Mouse (Mus musculus): ENCODE results near the gene Dars. TPM values are rescaled to one million over a fixed set of nuclear protein-coding genes. Genes with fewer than 3 reads are reported as not detected.

Gene Dars
- polyA plus RNA-seq, 1 experiment, result 23.8 TPM

DNA sequence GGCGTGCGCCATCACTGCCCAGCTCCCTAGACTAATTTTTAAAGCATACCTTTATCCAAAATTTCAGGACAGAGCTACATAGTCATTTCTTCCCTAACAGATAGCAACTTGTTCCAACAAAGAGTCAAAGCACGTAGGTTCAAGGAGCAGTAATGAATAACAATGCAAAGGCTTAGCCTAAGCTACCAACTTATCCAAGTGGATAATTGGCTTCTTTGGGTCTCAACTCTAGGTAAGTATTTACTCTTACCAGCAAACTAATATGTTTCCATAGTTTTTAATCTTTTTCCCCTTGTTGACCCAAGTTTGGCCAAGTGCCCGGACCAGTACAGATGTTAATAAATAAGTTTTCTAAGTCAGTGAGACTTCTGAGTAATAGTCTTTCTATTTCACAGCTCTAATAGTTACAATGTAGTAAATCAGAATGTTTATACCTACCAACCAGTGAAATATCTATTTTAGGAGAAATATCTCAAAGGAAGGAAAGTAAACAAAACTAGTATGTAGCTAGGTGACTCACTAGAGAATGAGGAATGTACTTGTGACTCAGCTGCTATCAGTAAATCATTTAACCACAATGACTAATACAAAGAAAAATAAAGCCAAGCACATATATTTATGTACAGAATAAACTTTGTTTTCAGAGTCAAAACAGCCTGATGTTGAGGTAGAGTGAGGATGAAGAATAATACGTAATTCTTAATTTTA lies 18.3 kb downstream of the Dars start:
- Histone ChIP-seq H3K36me3 (ENCODE audit: control insufficient read depth, insufficient read depth, low read length) (no peaks in the 10 kb centered on the region; the same call in 1 of the 2 replicates), H3K4me3 (ENCODE audit: control insufficient read depth, low read depth, low read length) (no peak overlapping the region), H3K27me3 (ENCODE audit: control insufficient read depth, insufficient read depth, low read length) (no peaks in the 10 kb centered on the region), H3K27ac (ENCODE audit: control insufficient read depth, insufficient read depth, low read depth, low read length) (no peak overlapping the region), H3K4me1 (ENCODE audit: control insufficient read depth, insufficient read depth, low read length) (no peaks in the 10 kb centered on the region)
- no peak for TF ChIP-seq POLR2A (IDR thresholded peaks at IDR 0.05; ENCODE audit: control insufficient read depth, low read depth, low read length)
- TF ChIP-seq CTCF (IDR thresholded peaks at IDR 0.05; ENCODE audit: control insufficient read depth, insufficient read depth, insufficient replicate concordance, low read depth, low read length), result no peak

DNA sequence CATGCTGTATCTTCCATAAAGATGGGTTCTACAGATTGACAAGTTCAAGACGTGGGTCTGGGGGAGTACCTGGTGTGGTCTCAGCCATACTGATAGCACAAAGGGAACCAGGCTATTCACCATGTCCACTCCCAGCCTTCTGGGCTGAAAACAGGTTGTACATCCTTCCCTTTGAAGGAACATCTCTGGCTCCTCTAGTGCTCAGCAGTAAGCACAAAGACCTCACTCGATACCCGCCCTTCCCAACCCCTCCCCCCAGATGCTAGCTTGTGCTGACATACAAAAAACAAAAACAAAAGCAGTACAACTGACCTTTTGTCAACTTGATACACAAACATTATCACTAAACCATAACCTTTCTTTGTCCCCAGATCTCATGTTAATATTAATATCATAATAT lies 22.5 kb downstream of the Dars start:
- no peaks in the 10 kb centered on the region for H3K36me3 ChIP-seq (ENCODE audit: control insufficient read depth, insufficient read depth, low read length)
- H3K27ac ChIP-seq (ENCODE audit: control insufficient read depth, insufficient read depth, low read depth, low read length), result no peak overlapping the region
- H3K4me3 ChIP-seq (ENCODE audit: control insufficient read depth, low read depth, low read length), result no peak overlapping the region
- H3K4me1 ChIP-seq (ENCODE audit: control insufficient read depth, insufficient read depth, low read length), result no peaks in the 10 kb centered on the region
- TF ChIP-seq CTCF (IDR thresholded peaks at IDR 0.05; ENCODE audit: control insufficient read depth, insufficient read depth, insufficient replicate concordance, low read depth, low read length) (no peak), POLR2A (IDR thresholded peaks at IDR 0.05; ENCODE audit: control insufficient read depth, low read depth, low read length) (no peak)
- H3K27me3 ChIP-seq (ENCODE audit: control insufficient read depth, insufficient read depth, low read length), result no peaks in the 10 kb centered on the region

DNA sequence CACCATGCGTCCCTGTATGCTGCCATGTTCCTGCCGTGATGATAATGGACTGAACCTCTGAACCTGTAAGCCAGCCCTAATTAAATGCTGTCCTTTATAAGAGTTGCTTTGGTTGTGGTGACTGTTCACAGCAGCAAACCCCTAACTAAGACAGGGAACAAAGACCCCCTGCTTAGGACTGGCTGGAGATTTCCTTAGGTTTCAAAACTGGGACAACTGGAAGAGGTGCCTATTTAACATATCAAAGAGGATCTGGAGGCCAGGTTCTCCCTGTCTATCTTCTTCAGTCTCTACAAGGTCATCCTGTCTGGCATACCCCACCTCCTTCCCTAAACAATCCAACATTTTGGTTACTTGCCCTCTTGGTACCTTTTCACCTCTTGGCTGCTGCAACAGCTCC lies 24.8 kb downstream of the Dars start:
- H3K27ac ChIP-seq (ENCODE audit: control insufficient read depth, insufficient read depth, low read depth, low read length), result no peak overlapping the region
- H3K27me3 ChIP-seq (ENCODE audit: control insufficient read depth, insufficient read depth, low read length), result no peaks in the 10 kb centered on the region
- H3K36me3 ChIP-seq (ENCODE audit: control insufficient read depth, insufficient read depth, low read length), result no peaks in the 10 kb centered on the region
- TF ChIP-seq CTCF (IDR thresholded peaks at IDR 0.05; ENCODE audit: control insufficient read depth, insufficient read depth, insufficient replicate concordance, low read depth, low read length) (no peak), POLR2A (IDR thresholded peaks at IDR 0.05; ENCODE audit: control insufficient read depth, low read depth, low read length) (no peak)
- no peaks in the 10 kb centered on the region for H3K4me1 ChIP-seq (ENCODE audit: control insufficient read depth, insufficient read depth, low read length)
- H3K4me3 ChIP-seq (ENCODE audit: control insufficient read depth, low read depth, low read length), result no peak overlapping the region

DNA sequence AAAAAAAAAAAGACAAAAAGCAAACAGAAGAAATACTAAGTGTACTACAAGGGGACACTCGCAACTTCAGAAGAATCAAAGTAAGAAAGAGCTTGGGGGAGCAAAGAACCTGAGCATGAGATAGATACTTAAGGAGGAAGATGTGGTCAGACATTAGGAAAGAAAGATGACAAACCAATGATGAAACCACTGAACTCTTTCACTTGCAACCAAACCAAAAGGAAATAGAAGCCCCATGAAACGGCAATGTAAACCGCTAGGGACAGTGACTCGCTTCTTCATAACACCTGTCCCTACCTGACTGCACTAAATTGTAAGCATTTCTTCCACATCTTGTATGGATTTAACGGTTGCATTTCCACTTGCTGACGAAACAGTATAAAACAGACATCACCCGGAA lies 30.7 kb downstream of the Dars start:
- Histone ChIP-seq H3K36me3 (ENCODE audit: control insufficient read depth, insufficient read depth, low read length) (no peaks in the 10 kb centered on the region), H3K27me3 (ENCODE audit: control insufficient read depth, insufficient read depth, low read length) (no peaks in the 10 kb centered on the region), H3K4me1 (ENCODE audit: control insufficient read depth, insufficient read depth, low read length) (no peaks in the 10 kb centered on the region), H3K27ac (ENCODE audit: control insufficient read depth, insufficient read depth, low read depth, low read length) (no peak overlapping the region), H3K4me3 (ENCODE audit: control insufficient read depth, low read depth, low read length) (no peak overlapping the region)
- TF ChIP-seq POLR2A (IDR thresholded peaks at IDR 0.05; ENCODE audit: control insufficient read depth, low read depth, low read length) (no peak), CTCF (IDR thresholded peaks at IDR 0.05; ENCODE audit: control insufficient read depth, insufficient read depth, insufficient replicate concordance, low read depth, low read length) (no peak)

DNA sequence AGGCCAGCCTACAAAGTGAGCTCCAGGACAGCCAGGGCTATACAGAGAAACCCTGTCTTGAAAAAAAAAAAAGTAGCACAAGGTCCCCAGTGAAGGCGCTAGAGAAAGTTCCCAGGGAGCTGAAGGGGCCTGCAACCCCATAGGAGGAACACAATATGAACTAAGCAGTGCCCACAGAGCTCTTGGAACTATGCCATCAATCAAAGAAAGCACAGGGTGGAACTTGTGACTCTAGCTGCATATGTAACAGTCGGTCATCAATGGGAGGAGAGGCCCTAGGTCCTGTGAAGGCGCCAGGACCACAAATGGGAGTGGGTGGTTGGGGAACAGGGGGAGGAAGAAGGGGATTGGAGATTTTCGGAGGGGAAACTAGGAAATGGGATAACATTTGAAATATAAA lies 40.3 kb downstream of the Dars start:
- Histone ChIP-seq H3K4me3 (ENCODE audit: control insufficient read depth, low read depth, low read length) (no peak overlapping the region), H3K27me3 (ENCODE audit: control insufficient read depth, insufficient read depth, low read length) (no peaks in the 10 kb centered on the region), H3K36me3 (ENCODE audit: control insufficient read depth, insufficient read depth, low read length) (no peaks in the 10 kb centered on the region; the same call in none of the 2 replicates), H3K27ac (ENCODE audit: control insufficient read depth, insufficient read depth, low read depth, low read length) (no peak overlapping the region), H3K4me1 (ENCODE audit: control insufficient read depth, insufficient read depth, low read length) (no peaks in the 10 kb centered on the region)
- no peak for TF ChIP-seq CTCF (IDR thresholded peaks at IDR 0.05; ENCODE audit: control insufficient read depth, insufficient read depth, insufficient replicate concordance, low read depth, low read length)
- TF ChIP-seq POLR2A (IDR thresholded peaks at IDR 0.05; ENCODE audit: control insufficient read depth, low read depth, low read length), result no peak

DNA sequence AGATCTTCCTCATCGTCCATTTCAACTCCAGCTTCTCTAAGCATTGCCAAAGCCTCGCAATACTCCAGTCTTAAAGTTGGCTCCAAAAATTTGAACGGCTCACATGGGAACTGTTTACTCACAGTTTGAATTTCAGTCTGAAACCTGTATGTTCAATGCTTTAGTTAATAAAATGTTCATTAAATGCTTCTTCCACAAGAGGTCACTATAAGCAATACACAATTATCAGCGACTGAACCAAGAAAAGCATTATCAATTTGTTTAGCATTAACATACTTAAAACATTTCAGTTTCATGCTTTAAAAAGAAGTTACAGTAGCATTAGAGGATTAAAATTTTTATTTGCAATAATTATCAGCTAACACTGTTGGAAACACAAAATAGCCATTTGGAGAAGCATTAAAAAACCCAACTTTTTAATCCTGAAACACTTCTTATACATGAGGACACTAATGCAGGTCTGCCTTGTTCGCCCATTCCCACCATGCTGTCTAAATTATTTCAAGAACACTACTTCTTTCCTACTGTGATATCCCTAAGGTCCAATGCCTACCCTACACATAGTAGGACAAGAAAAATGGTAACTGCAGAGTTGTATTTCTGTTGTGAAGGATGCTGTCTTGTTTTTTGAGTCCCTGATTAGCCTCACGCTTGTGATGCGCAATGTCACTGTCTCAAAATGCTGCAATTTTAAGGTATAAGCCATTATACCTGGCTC lies 44.9 kb downstream of the Dars start:
- Histone ChIP-seq H3K27ac (ENCODE audit: control insufficient read depth, insufficient read depth, low read depth, low read length) (no peak overlapping the region), H3K4me3 (ENCODE audit: control insufficient read depth, low read depth, low read length) (no peak overlapping the region), H3K4me1 (ENCODE audit: control insufficient read depth, insufficient read depth, low read length) (no peaks in the 10 kb centered on the region), H3K36me3 (ENCODE audit: control insufficient read depth, insufficient read depth, low read length) (no peaks in the 10 kb centered on the region; the same call in 1 of the 2 replicates), H3K27me3 (ENCODE audit: control insufficient read depth, insufficient read depth, low read length) (no peaks in the 10 kb centered on the region)
- TF ChIP-seq CTCF (IDR thresholded peaks at IDR 0.05; ENCODE audit: control insufficient read depth, insufficient read depth, insufficient replicate concordance, low read depth, low read length), result no peak

DNA sequence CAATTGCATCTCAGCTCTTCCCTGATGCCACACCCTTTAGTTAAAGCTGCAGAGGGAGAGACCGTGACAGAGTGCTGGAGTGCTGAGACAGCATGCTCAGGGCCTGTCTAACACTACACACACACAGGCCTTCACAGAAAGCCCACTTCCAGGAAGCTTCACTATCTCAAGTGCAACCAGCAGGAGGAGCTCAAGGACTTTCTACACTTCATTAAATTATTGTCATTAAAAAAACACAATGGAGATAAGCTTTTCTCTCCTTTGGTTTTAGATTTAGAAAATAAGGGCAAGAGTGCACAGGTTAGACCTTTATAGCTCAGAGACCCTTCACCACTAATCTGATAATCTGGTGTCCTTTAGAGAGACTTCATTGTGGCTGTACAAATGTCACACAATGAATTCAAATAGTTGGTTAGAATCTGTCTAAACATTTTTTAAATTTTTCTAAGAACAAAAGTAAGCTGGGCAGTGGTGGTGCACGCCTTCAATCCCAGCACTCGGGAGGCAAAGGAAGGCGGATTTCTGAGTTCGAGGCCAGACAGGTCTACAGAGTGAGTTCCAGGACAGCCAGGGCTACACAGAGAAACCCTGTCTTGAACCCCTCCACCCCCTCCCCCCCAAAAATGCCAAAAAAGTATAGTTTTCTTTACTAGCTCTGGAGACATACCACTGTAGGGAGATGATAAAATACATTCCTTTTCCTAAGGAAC lies 48.3 kb downstream of the Dars start:
- Histone ChIP-seq H3K27me3 (ENCODE audit: control insufficient read depth, insufficient read depth, low read length) (no peaks in the 10 kb centered on the region), H3K27ac (ENCODE audit: control insufficient read depth, insufficient read depth, low read depth, low read length) (no peak overlapping the region), H3K4me3 (ENCODE audit: control insufficient read depth, low read depth, low read length) (no peak overlapping the region), H3K36me3 (ENCODE audit: control insufficient read depth, insufficient read depth, low read length) (no peaks in the 10 kb centered on the region; the same call in 1 of the 2 replicates), H3K4me1 (ENCODE audit: control insufficient read depth, insufficient read depth, low read length) (no peaks in the 10 kb centered on the region)
- TF ChIP-seq POLR2A (IDR thresholded peaks at IDR 0.05; ENCODE audit: control insufficient read depth, low read depth, low read length) (no peak), CTCF (IDR thresholded peaks at IDR 0.05; ENCODE audit: control insufficient read depth, insufficient read depth, insufficient replicate concordance, low read depth, low read length) (no peak)

Measured in testis, adult 2 months (tissue).